Mouse (Mus musculus) thymus, postnatal 14 days (tissue): ENCODE data around the gene Zbtb38.
A peak's percentile ranks its signal among the peaks of the same experiment; 100 is the strongest.
"Not testable (repeated sequence)": the region's sequence is repeated elsewhere in the genome, so short reads cannot be mapped to it uniquely, and the experiment has no call there.

Experiments
- DNase-seq: peaks from one replicate; pipeline ENCODE4 v3.0.0; 2021

Gene Zbtb38

GRCm38 (mm10) chr9:96712758-96713471 is 39.7 kb downstream of the Zbtb38 start:
- peak; percentile 60 for DNase-seq

GRCm38 (mm10) chr9:96712045-96712444 is 40.6 kb downstream of the Zbtb38 start:
- no peak for DNase-seq

GRCm38 (mm10) chr9:96710241-96710946 is 42.2 kb downstream of the Zbtb38 start:
- no peak for DNase-seq

GRCm38 (mm10) chr9:96708905-96709304 is 43.7 kb downstream of the Zbtb38 start:
- DNase-seq = no peak

GRCm38 (mm10) chr9:96707964-96708363 is 44.7 kb downstream of the Zbtb38 start:
- no peak for DNase-seq

GRCm38 (mm10) chr9:96705576-96706285 is 46.9 kb downstream of the Zbtb38 start:
- peak; percentile 86 for DNase-seq

GRCm38 (mm10) chr9:96704935-96705334 is 47.7 kb downstream of the Zbtb38 start:
- DNase-seq = peak; percentile 33

GRCm38 (mm10) chr9:96701891-96702290 is 50.7 kb downstream of the Zbtb38 start:
- no peak for DNase-seq

- no peak for DNase-seq
Measured at GRCm38 (mm10) chr9:96699276-96700035, 53.2 kb downstream of the Zbtb38 start.

- DNase-seq = no peak
Measured at GRCm38 (mm10) chr9:96696788-96697492, 55.7 kb downstream of the Zbtb38 start.

- peak; percentile 61 for DNase-seq
Measured at GRCm38 (mm10) chr9:96696141-96696561, 56.5 kb downstream of the Zbtb38 start.

- DNase-seq = no peak
Measured at GRCm38 (mm10) chr9:96690461-96690863, 62.2 kb downstream of the Zbtb38 start.

GRCm38 (mm10) chr9:96689076-96689475 is 63.6 kb downstream of the Zbtb38 start:
- DNase-seq = no peak

GRCm38 (mm10) chr9:96688194-96688875 is 64.3 kb downstream of the Zbtb38 start:
- no peak for DNase-seq

- no peak for DNase-seq
Measured at GRCm38 (mm10) chr9:96687591-96688186, 64.9 kb downstream of the Zbtb38 start.

- DNase-seq = no peak
Measured at GRCm38 (mm10) chr9:96685600-96686084, 67.0 kb downstream of the Zbtb38 start.

- no peak for DNase-seq
Measured at GRCm38 (mm10) chr9:96684866-96685599, 67.6 kb downstream of the Zbtb38 start.

GRCm38 (mm10) chr9:96684165-96684792 is 68.4 kb downstream of the Zbtb38 start:
- no peak for DNase-seq

- DNase-seq = no peak
Measured at GRCm38 (mm10) chr9:96678611-96679010, 74.0 kb downstream of the Zbtb38 start.

GRCm38 (mm10) chr9:96677711-96678110 is 74.9 kb downstream of the Zbtb38 start:
- not testable (repeated sequence) for DNase-seq
